Mouse (Mus musculus): ENCODE data around the gene Mrpl54.
A peak's percentile ranks its signal among the peaks of the same experiment; 100 is the strongest.

Mrpl54 gene

GRCm38 (mm10) chr10:81266211-81267105, at the start of gene Mrpl54, which contains the start of gene Apba3:
Gene Mrpl54 (minus strand): TSS chr10:81266934.
Gene Apba3 (plus strand): TSS chr10:81266960.
- peak; percentile 100 for DNase-seq (ENCODE audit: low read depth)

GRCm38 (mm10) chr10:81315587-81315986, 48.9 kb upstream of the Mrpl54 start:
- no peak for DNase-seq (ENCODE audit: low read depth)

GRCm38 (mm10) chr10:81314201-81314600, 47.5 kb upstream of the Mrpl54 start:
- DNase-seq (ENCODE audit: low read depth), result no peak

GRCm38 (mm10) chr10:81313581-81313980, 46.8 kb upstream of the Mrpl54 start:
- DNase-seq (ENCODE audit: low read depth), result no peak

- peak; percentile 82 for DNase-seq (ENCODE audit: low read depth)
Measured at GRCm38 (mm10) chr10:81309571-81309970, 42.8 kb upstream of the Mrpl54 start.

GRCm38 (mm10) chr10:81306837-81307682, 40.3 kb upstream of the Mrpl54 start:
- no peak for DNase-seq (ENCODE audit: low read depth)

GRCm38 (mm10) chr10:81306173-81306668, 39.5 kb upstream of the Mrpl54 start:
- DNase-seq (ENCODE audit: low read depth), result no peak

GRCm38 (mm10) chr10:81305663-81306062, 38.9 kb upstream of the Mrpl54 start:
- DNase-seq (ENCODE audit: low read depth), result no peak

- peak; percentile 85 for DNase-seq (ENCODE audit: low read depth)
Measured at GRCm38 (mm10) chr10:81304597-81305238, 38.0 kb upstream of the Mrpl54 start.

GRCm38 (mm10) chr10:81303761-81304160, 37.0 kb upstream of the Mrpl54 start:
- DNase-seq (ENCODE audit: low read depth), result peak; percentile 76

GRCm38 (mm10) chr10:81303258-81303657, 36.5 kb upstream of the Mrpl54 start:
- DNase-seq (ENCODE audit: low read depth), result peak; percentile 50

- peak; percentile 42 for DNase-seq (ENCODE audit: low read depth)
Measured at GRCm38 (mm10) chr10:81302781-81303218, 36.1 kb upstream of the Mrpl54 start.

GRCm38 (mm10) chr10:81302288-81302687, 35.6 kb upstream of the Mrpl54 start:
- DNase-seq (ENCODE audit: low read depth), result no peak

GRCm38 (mm10) chr10:81301321-81301720, 34.6 kb upstream of the Mrpl54 start:
- no peak for DNase-seq (ENCODE audit: low read depth)

- no peak for DNase-seq (ENCODE audit: low read depth)
Measured at GRCm38 (mm10) chr10:81300352-81300907, 33.7 kb upstream of the Mrpl54 start.

- no peak for DNase-seq (ENCODE audit: low read depth)
Measured at GRCm38 (mm10) chr10:81299585-81300351, 33.0 kb upstream of the Mrpl54 start.

- DNase-seq (ENCODE audit: low read depth), result peak; percentile 81
Measured at GRCm38 (mm10) chr10:81298369-81299100, 31.8 kb upstream of the Mrpl54 start.

- DNase-seq (ENCODE audit: low read depth), result peak; percentile 78
Measured at GRCm38 (mm10) chr10:81297845-81298244, 31.1 kb upstream of the Mrpl54 start.

- peak; percentile 52 for DNase-seq (ENCODE audit: low read depth)
Measured at GRCm38 (mm10) chr10:81297246-81297645, 30.5 kb upstream of the Mrpl54 start.

- no peak for DNase-seq (ENCODE audit: low read depth)
Measured at GRCm38 (mm10) chr10:81295185-81295584, 28.5 kb upstream of the Mrpl54 start.

Data from induced T-regulatory cell, adult 2 months (primary cell).